Mouse (Mus musculus) limb, embryonic 13.5 days (tissue): ENCODE data around the gene Sectm1b. TPM values are rescaled to one million over a fixed set of nuclear protein-coding genes. Genes with fewer than 3 reads are reported as not detected.
"Not testable (repeated sequence)": the region's sequence is repeated elsewhere in the genome, so short reads cannot be mapped to it uniquely, and the experiment has no call there.

Experiments used
- ATAC-seq: fragments of 200-750 bp; cut with Nextera tagmentation; 2 replicates; pipeline ENCODE4 v1.8.0; 2017; ENCODE audit warnings: low read depth, moderate number of reproducible peaks, moderate TSS enrichment; ENCODE audit not compliant: low FRiP score
- H3K27ac ChIP-seq: fragments of 300-500 bp; sonication (generic); 2 replicates; pipeline ENCODE4 v1.5.1; 2015; ENCODE audit warnings: inconsistent platforms, mild to moderate bottlenecking, moderate library complexity
- H3K27me3 ChIP-seq: fragments of 300-500 bp; sonication (generic); 2 replicates; pipeline ENCODE4 v1.6.1; 2015; ENCODE audit warnings: mild to moderate bottlenecking, inconsistent platforms
- H3K36me3 ChIP-seq: fragments of 300-500 bp; sonication (generic); 2 replicates; pipeline ENCODE4 v1.6.1; 2015; ENCODE audit warnings: inconsistent platforms, mild to moderate bottlenecking, moderate library complexity
- H3K4me1 ChIP-seq: fragments of 300-500 bp; sonication (generic); 2 replicates; pipeline ENCODE4 v1.6.1; 2015; ENCODE audit warnings: inconsistent platforms
- H3K4me2 ChIP-seq: fragments of 300-500 bp; sonication (generic); replicated peaks from 2 replicates; pipeline ENCODE4 v1.6.1; 2015; ENCODE audit warnings: inconsistent platforms, mild to moderate bottlenecking, moderate library complexity
- H3K4me3 ChIP-seq: fragments of 300-500 bp; sonication (generic); 2 replicates; pipeline ENCODE4 v1.5.1; 2015; ENCODE audit warnings: moderate library complexity, mild to moderate bottlenecking, inconsistent platforms
- H3K9ac ChIP-seq: fragments of 300-500 bp; sonication (generic); 2 replicates; pipeline ENCODE4 v1.6.1; 2015; ENCODE audit warnings: mild to moderate bottlenecking, inconsistent platforms
- H3K9me3 ChIP-seq: fragments of 300-500 bp; sonication (generic); 2 replicates; pipeline ENCODE4 v1.6.1; 2016; ENCODE audit warnings: inconsistent platforms
- whole genome bisulfite sequencing: fragments of 180-500 bp; shearing (Covaris S2); methylation state at CpG from one replicate; pipeline ENCODE4 v1.1.7; 2015; 5-methylcytosine and 5-hydroxymethylcytosine counted together
- polyA plus RNA-seq: library from polyadenylated mRNA; unstranded; fragments of >200 nt; fragmentation: Nextera tagmentation; extraction: Ambion mirVana; gene quantifications from 2 replicates; pipeline ENCODE4 v1.2.1, GENCODE M21; 2015

The Sectm1b gene
- polyA plus RNA-seq, 1 experiment from 2014 or later: not detected

GRCm38 (mm10) chr11:121061615-121062014 lies 1.8 kb downstream of the Sectm1b start:
- ATAC-seq: no peak
- H3K4me2 ChIP-seq: no peak overlapping the region
- H3K9ac ChIP-seq: no peak overlapping the region
- H3K36me3 ChIP-seq: no peaks in the 10 kb centered on the region
- no peaks in the 10 kb centered on the region for H3K9me3 ChIP-seq
- H3K4me1 ChIP-seq: 0 out of 2 replicates have a peak, but pooled peaks cover 3% of the 10 kb centered on the region
- H3K4me3 ChIP-seq: no peak overlapping the region
- H3K27ac ChIP-seq: no peak overlapping the region
- WGBS: 69% methylated on average over 8 of the region's 8 CpGs
- no peaks in the 10 kb centered on the region for H3K27me3 ChIP-seq

GRCm38 (mm10) chr11:121060401-121061067 lies 2.8 kb downstream of the Sectm1b start:
- 93% methylated on average over 6 of the region's 6 CpGs for WGBS
- not testable (repeated sequence) for H3K9ac ChIP-seq, H3K36me3 ChIP-seq, H3K4me2 ChIP-seq, H3K4me3 ChIP-seq, H3K9me3 ChIP-seq, H3K4me1 ChIP-seq, ATAC-seq, H3K27ac ChIP-seq, H3K27me3 ChIP-seq

GRCm38 (mm10) chr11:121059471-121059870 lies 3.9 kb downstream of the Sectm1b start:
- no peak overlapping the region for H3K4me2 ChIP-seq
- no peaks in the 10 kb centered on the region for H3K9me3 ChIP-seq
- ATAC-seq: no peak
- H3K4me3 ChIP-seq: no peak overlapping the region
- peaks cover 10% of the 10 kb centered on the region; the same call in 1 of the 2 replicates for H3K4me1 ChIP-seq
- 88% methylated on average over 4 of the region's 4 CpGs for WGBS
- H3K27ac ChIP-seq: no peak overlapping the region
- no peak overlapping the region for H3K9ac ChIP-seq
- no peaks in the 10 kb centered on the region for H3K27me3 ChIP-seq
- no peaks in the 10 kb centered on the region for H3K36me3 ChIP-seq

GRCm38 (mm10) chr11:121058956-121059355 lies 4.4 kb downstream of the Sectm1b start:
- H3K36me3 ChIP-seq: no peaks in the 10 kb centered on the region
- no peak for ATAC-seq
- WGBS: 90% methylated on average over 4 of the region's 4 CpGs
- no peak overlapping the region for H3K4me2 ChIP-seq
- no peaks in the 10 kb centered on the region for H3K27me3 ChIP-seq
- no peak overlapping the region for H3K9ac ChIP-seq
- no peak overlapping the region for H3K27ac ChIP-seq
- H3K4me1 ChIP-seq: peaks cover 10% of the 10 kb centered on the region; the same call in 1 of the 2 replicates
- no peak overlapping the region for H3K4me3 ChIP-seq
- H3K9me3 ChIP-seq: no peaks in the 10 kb centered on the region

DNA sequence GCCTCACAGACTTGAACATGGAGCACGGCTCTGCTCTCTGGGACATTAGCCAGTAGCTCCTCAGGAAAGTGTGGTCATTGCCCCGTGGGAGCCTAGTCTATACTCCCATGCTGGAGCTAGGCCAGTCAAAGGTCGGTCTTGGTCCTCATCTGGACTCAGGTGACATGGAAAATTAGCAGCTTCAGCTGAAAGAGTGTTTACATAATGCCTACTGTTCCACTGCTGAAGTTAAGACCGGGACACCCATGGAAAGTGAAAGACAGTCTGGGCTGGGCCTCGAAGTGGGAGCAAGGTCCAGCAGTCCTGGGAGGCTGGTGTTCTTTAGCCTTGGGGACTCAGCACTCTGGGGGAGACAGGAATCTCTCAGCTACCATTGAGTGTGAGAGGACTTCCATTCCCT lies 5.2 kb downstream of the Sectm1b start:
- no peak overlapping the region for H3K4me2 ChIP-seq
- no peak overlapping the region for H3K27ac ChIP-seq
- H3K27me3 ChIP-seq: no peaks in the 10 kb centered on the region
- no peak overlapping the region for H3K4me3 ChIP-seq
- no peaks in the 10 kb centered on the region for H3K9me3 ChIP-seq
- peaks cover 12% of the 10 kb centered on the region; the same call in 1 of the 2 replicates for H3K4me1 ChIP-seq
- no peak for ATAC-seq
- no peaks in the 10 kb centered on the region for H3K36me3 ChIP-seq
- no peak overlapping the region; the same call in 1 of the 2 replicates for H3K9ac ChIP-seq
- 81% methylated on average over 5 of the region's 5 CpGs for WGBS

- Histone ChIP-seq H3K4me3 (no peak overlapping the region), H3K36me3 (no peaks in the 10 kb centered on the region), H3K4me2 (no peak overlapping the region), H3K27ac (no peak overlapping the region), H3K9me3 (no peaks in the 10 kb centered on the region), H3K4me1 (peaks cover 12% of the 10 kb centered on the region; the same call in 1 of the 2 replicates), H3K27me3 (no peaks in the 10 kb centered on the region), H3K9ac (no peak overlapping the region)
- WGBS: 60% methylated on average over 7 of the region's 7 CpGs
- ATAC-seq: no peak
Observed at GRCm38 (mm10) chr11:121056536-121057236, 6.7 kb downstream of the Sectm1b start.

DNA sequence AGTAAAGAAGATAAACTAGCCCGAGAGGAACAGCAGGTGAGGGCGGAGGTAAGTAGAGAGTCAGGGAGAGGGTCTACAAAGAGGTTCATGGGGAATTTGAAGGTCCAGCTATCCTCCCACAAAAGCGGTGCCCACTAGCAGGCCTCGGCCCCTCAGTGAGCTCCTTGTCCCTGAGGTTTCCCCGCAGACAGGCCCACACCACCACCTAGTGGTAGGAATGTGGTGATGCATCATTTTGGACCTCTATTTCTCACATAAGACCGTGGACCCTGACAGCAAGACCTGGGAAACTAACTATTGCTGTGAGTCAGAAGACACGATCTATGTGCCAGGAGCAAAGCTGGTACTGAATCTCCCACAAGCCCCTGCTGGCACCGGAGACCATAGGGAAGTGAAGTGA lies 9.8 kb downstream of the Sectm1b start:
- Histone ChIP-seq H3K27me3 (no peaks in the 10 kb centered on the region), H3K36me3 (no peaks in the 10 kb centered on the region), H3K4me2 (no peak overlapping the region), H3K9me3 (no peaks in the 10 kb centered on the region), H3K4me3 (no peak overlapping the region), H3K27ac (no peak overlapping the region), H3K9ac (no peak overlapping the region), H3K4me1 (peaks cover 12% of the 10 kb centered on the region; the same call in 1 of the 2 replicates)
- 15% methylated on average over 8 of the region's 8 CpGs for WGBS
- ATAC-seq: no peak

DNA sequence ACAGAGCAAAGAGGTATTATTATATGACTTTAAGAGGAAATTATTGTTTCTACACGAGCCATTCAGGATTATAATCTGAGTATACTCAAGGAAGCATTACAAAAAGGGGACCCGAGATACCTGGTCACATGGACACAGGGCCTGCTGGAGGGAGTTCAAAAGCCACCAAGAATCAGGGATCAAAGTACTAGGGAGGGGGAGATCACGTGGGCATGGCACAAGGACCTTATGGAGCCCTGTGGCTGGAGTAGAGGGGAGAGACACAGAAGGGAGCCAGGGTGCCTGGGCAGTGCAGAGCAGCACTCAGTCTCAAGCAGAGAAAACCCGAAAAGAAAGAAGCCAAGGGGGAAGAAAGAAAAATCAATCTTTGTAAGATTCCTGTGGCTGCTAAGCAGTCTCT lies 11.0 kb downstream of the Sectm1b start:
- ATAC-seq: no peak
- 62% methylated on average over 4 of the region's 4 CpGs for WGBS
- H3K9ac ChIP-seq: no peak overlapping the region
- H3K4me1 ChIP-seq: peaks cover 12% of the 10 kb centered on the region; the same call in 1 of the 2 replicates
- no peak overlapping the region for H3K4me2 ChIP-seq
- H3K9me3 ChIP-seq: no peaks in the 10 kb centered on the region
- H3K36me3 ChIP-seq: no peaks in the 10 kb centered on the region
- H3K27ac ChIP-seq: no peak overlapping the region
- H3K4me3 ChIP-seq: no peak overlapping the region
- H3K27me3 ChIP-seq: no peaks in the 10 kb centered on the region

- Histone ChIP-seq H3K4me1 (peaks cover 11% of the 10 kb centered on the region; the same call in 1 of the 2 replicates), H3K27me3 (no peaks in the 10 kb centered on the region), H3K36me3 (no peaks in the 10 kb centered on the region), H3K4me2 (no peak overlapping the region), H3K9ac (no peak overlapping the region), H3K9me3 (no peaks in the 10 kb centered on the region), H3K27ac (no peak overlapping the region), H3K4me3 (no peak overlapping the region)
- 63% methylated on average over 1 of the region's 1 CpGs for WGBS
- no peak for ATAC-seq
Observed at GRCm38 (mm10) chr11:121051793-121052192, 11.6 kb downstream of the Sectm1b start.

DNA sequence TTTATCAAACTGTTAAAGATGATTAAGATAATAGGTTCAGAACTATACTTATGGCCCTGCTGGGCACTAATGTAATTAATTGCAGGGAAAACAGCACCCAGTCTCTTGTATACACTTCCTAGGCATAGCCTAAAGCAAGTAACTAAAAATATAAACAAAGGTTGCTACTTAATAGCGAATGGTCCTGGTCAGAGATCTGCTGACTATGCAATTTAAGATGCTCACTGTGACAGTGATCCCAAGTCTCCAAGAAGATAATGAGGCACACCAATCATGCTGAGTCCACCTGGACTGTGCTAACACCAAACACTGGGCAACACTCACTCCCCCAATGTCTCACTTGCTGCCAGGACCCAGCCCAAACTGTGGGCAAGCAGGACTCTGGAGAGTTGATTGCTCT lies 13.5 kb downstream of the Sectm1b start:
- Histone ChIP-seq H3K27ac (no peak overlapping the region), H3K9me3 (no peaks in the 10 kb centered on the region)

DNA sequence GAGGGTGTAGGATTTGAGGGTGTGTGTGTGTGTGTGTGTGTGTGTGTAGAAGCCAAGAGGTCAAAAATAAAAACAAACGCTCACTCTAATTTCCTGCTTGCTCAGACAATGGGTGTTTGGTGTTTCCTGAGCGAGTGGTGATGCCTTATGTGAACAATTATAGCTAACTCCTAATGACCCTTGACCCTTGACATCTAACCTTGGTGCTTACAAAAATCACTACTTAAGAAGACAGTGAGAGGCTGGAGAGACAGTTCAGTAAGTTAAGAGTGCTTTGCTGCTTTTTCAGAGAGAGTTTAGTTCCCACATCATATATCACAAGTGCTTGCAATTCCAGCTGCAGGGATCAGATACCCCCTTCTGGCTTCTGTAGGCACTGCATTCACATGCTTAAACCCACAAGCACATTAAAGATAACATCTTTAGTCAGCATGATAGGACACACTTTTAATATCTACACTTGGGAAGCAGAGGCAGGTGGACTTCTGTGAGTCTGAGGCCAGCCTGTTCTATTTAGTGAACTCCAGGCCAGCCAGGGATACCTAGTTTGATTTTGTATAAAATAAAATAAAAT lies 15.5 kb downstream of the Sectm1b start:
- Histone ChIP-seq H3K9ac (no peak overlapping the region), H3K36me3 (no peaks in the 10 kb centered on the region), H3K4me3 (no peak overlapping the region), H3K4me1 (no peaks in the 10 kb centered on the region), H3K27ac (no peak overlapping the region), H3K9me3 (no peaks in the 10 kb centered on the region), H3K27me3 (no peaks in the 10 kb centered on the region), H3K4me2 (no peak overlapping the region)
- no peak for ATAC-seq
- 27% methylated on average over 2 of the region's 2 CpGs for WGBS

More for the DNA sequence above, 13.5 kb downstream of the Sectm1b start:
- WGBS: 66% methylated on average over 1 of the region's 1 CpGs
- Histone ChIP-seq H3K4me3 (no peak overlapping the region), H3K9ac (no peak overlapping the region), H3K4me2 (no peak overlapping the region), H3K27me3 (no peaks in the 10 kb centered on the region), H3K4me1 (0 out of 2 replicates have a peak, but pooled peaks cover 2% of the 10 kb centered on the region), H3K36me3 (no peaks in the 10 kb centered on the region)
- no peak for ATAC-seq

GRCm38 (mm10) chr11:121045286-121045685 lies 18.1 kb downstream of the Sectm1b start:
- Histone ChIP-seq H3K9me3 (no peaks in the 10 kb centered on the region), H3K4me3 (no peak overlapping the region), H3K36me3 (no peaks in the 10 kb centered on the region), H3K9ac (no peak overlapping the region), H3K27ac (no peak overlapping the region), H3K4me2 (no peak overlapping the region), H3K4me1 (no peaks in the 10 kb centered on the region), H3K27me3 (no peaks in the 10 kb centered on the region)
- ATAC-seq: no peak
- 77% methylated on average over 1 of the region's 1 CpGs for WGBS
